Mouse (Mus musculus): ENCODE measurements around the gene Cdhr1. TPM values are rescaled to one million over a fixed set of nuclear protein-coding genes. Genes with fewer than 3 reads are reported as not detected.

Gene Cdhr1
- total and polyA plus RNA-seq, 3 experiments = not detected

DNA sequence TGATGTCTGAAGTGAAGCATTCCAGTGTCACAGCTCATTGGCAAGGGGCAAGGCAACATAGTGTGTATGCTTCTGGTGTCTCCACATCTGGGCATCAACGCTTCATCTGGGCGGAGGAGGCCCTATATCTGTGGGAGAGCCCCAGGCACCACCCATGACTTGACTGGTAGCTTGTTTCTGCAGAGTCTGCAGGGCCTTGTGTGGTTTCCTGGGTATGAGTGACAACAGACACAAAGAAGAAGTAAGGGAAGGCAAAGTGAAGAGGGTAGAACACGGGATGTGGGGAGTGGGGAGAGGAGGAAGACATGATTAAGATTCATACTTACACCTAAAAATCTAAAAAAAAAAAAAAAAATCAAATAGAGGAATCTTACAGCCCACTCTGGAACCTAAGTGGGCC, 4.3 kb upstream of the Cdhr1 start:
- H3K79me2 ChIP-seq (ENCODE audit: control insufficient read depth, insufficient read depth, low read length, poor library complexity) = no peaks in the 10 kb centered on the region
- no peak overlapping the region for H3K9ac ChIP-seq (ENCODE audit: control insufficient read depth, low read depth, low read length, poor library complexity, severe bottlenecking)
- TF ChIP-seq CHD2 (IDR thresholded peaks at IDR 0.05; ENCODE audit: low read length) = no peak
- no peak for TF ChIP-seq MEF2A (IDR thresholded peaks at IDR 0.05; ENCODE audit: extremely low read depth, insufficient replicate concordance, low read depth, low read length, poor library complexity, severe bottlenecking)
- no peak for TF ChIP-seq BHLHE40 (IDR thresholded peaks at IDR 0.05; ENCODE audit: borderline replicate concordance, low read depth, low read length)
- TF ChIP-seq RCOR1 (IDR thresholded peaks at IDR 0.05; ENCODE audit: low read depth, low read length) = no peak

GRCm38 (mm10) chr14:37101531-37101930, 3.4 kb upstream of the Cdhr1 start:
- Histone ChIP-seq H3K27me3 (ENCODE audit: control insufficient read depth in 1 of 2, insufficient read depth in 2 of 2, low read length in 2 of 2) (no peaks in the 10 kb centered on the region), H3K36me3 (ENCODE audit: control insufficient read depth in 1 of 2, insufficient read depth in 2 of 2, low read length in 2 of 2) (no peaks in the 10 kb centered on the region), H3K4me3 (ENCODE audit: control insufficient read depth in 1 of 2, insufficient read depth in 1 of 2, low read depth in 2 of 2, low read length in 2 of 2) (no peak overlapping the region), H3K79me2 (ENCODE audit: control insufficient read depth, insufficient read depth, low read length, poor library complexity) (no peaks in the 10 kb centered on the region), H3K9ac (ENCODE audit: control insufficient read depth, low read depth, low read length, poor library complexity, severe bottlenecking) (no peak overlapping the region), H3K4me1 (ENCODE audit: control insufficient read depth in 1 of 2, insufficient read depth in 2 of 2, low read length in 2 of 2) (no peaks in the 10 kb centered on the region), H3K27ac (ENCODE audit: control insufficient read depth, low read depth, low read length) (no peak overlapping the region), H3K9me3 (replicated peaks; ENCODE audit: insufficient read depth, low read length) (no peaks in the 10 kb centered on the region)
- no peak for DNase-seq (ENCODE audit: low read depth, low spot score)
- TF ChIP-seq CHD1 (IDR thresholded peaks at IDR 0.05; ENCODE audit: low read depth, low read length) = no peak
- TF ChIP-seq MAZ (IDR thresholded peaks at IDR 0.05; ENCODE audit: low read depth, low read length) = no peak
- TF ChIP-seq GATA1 (IDR thresholded peaks at IDR 0.05; ENCODE audit: low read depth, low read length) = no peak
- TF ChIP-seq UBTF (IDR thresholded peaks at IDR 0.05; ENCODE audit: borderline replicate concordance, insufficient read depth, low read depth, low read length) = no peak
- TF ChIP-seq ELF1 (IDR thresholded peaks at IDR 0.05; ENCODE audit: low read depth, low read length) = no peak
- no peak for TF ChIP-seq TCF12 (IDR thresholded peaks at IDR 0.05; ENCODE audit: low read depth, low read length)
- no peak for TF ChIP-seq ETS1 (IDR thresholded peaks at IDR 0.05; ENCODE audit: low read depth, low read length)
- no peak for TF ChIP-seq TBP (IDR thresholded peaks at IDR 0.05; ENCODE audit: low read depth, low read length)
- no peak for TF ChIP-seq RCOR1 (IDR thresholded peaks at IDR 0.05; ENCODE audit: low read depth, low read length)
- no peak for TF ChIP-seq MAX (IDR thresholded peaks at IDR 0.05; ENCODE audit: low read length)
- TF ChIP-seq ZNF384 (IDR thresholded peaks at IDR 0.05; ENCODE audit: low read depth, low read length) = no peak

More for the DNA sequence above, 4.3 kb upstream of the Cdhr1 start:
- Histone ChIP-seq H3K27me3 (ENCODE audit: control insufficient read depth in 1 of 2, insufficient read depth in 2 of 2, low read length in 2 of 2) (no peaks in the 10 kb centered on the region), H3K9me3 (replicated peaks; ENCODE audit: insufficient read depth, low read length) (no peaks in the 10 kb centered on the region), H3K4me1 (ENCODE audit: control insufficient read depth in 1 of 2, insufficient read depth in 2 of 2, low read length in 2 of 2) (no peaks in the 10 kb centered on the region), H3K4me3 (ENCODE audit: control insufficient read depth in 1 of 2, insufficient read depth in 1 of 2, low read depth in 2 of 2, low read length in 2 of 2) (no peak overlapping the region), H3K27ac (ENCODE audit: control insufficient read depth, low read depth, low read length) (no peak overlapping the region), H3K36me3 (ENCODE audit: control insufficient read depth in 1 of 2, insufficient read depth in 2 of 2, low read length in 2 of 2) (no peaks in the 10 kb centered on the region)
- DNase-seq (ENCODE audit: low read depth, low spot score) = no peak

DNA sequence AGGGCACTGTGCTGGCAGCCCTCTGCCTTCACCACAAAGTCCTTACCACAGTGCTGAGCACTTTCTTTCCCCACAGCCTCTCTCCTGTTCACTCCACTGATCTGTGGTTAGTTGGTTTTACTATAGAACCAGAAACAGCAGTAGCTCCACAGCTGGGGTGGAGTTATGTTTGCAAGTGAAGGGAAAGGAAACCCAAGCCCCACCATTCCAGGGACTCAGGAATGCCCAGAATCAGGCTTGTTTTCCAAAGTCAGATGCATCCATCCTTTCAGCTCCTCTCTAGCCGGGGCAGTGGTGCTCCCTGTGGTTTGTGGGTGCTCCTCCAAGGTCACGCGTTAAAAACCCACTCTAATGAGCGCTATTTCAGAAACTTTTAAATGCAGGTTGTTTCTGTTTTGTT, 2.6 kb downstream of the Cdhr1 start:
- Histone ChIP-seq H3K36me3 (ENCODE audit: control insufficient read depth in 1 of 2, insufficient read depth in 2 of 2, low read length in 2 of 2) (no peaks in the 10 kb centered on the region), H3K4me1 (ENCODE audit: control insufficient read depth in 1 of 2, insufficient read depth in 2 of 2, low read length in 2 of 2) (no peaks in the 10 kb centered on the region), H3K4me3 (ENCODE audit: control insufficient read depth in 1 of 2, insufficient read depth in 1 of 2, low read depth in 2 of 2, low read length in 2 of 2) (no peak overlapping the region), H3K79me2 (ENCODE audit: control insufficient read depth, insufficient read depth, low read length, poor library complexity) (no peaks in the 10 kb centered on the region), H3K27me3 (ENCODE audit: control insufficient read depth in 1 of 2, insufficient read depth in 2 of 2, low read length in 2 of 2) (no peaks in the 10 kb centered on the region), H3K9ac (ENCODE audit: control insufficient read depth, low read depth, low read length, poor library complexity, severe bottlenecking) (no peak overlapping the region), H3K9me3 (replicated peaks; ENCODE audit: insufficient read depth, low read length) (no peaks in the 10 kb centered on the region), H3K27ac (ENCODE audit: control insufficient read depth, low read depth, low read length) (no peak overlapping the region)
- TF ChIP-seq MXI1 (IDR thresholded peaks at IDR 0.05; ENCODE audit: low read depth, low read length) (no peak), NRF1 (IDR thresholded peaks at IDR 0.05; ENCODE audit: insufficient read depth, low read depth, low read length, poor library complexity, severe bottlenecking) (no peak), TAL1 (IDR thresholded peaks at IDR 0.05; ENCODE audit: low read length) (no peak)
- no peak for DNase-seq (ENCODE audit: low read depth, low spot score)
